Mouse (Mus musculus): ENCODE measurements around the gene Gm17018.

Gm17018 gene

DNA sequence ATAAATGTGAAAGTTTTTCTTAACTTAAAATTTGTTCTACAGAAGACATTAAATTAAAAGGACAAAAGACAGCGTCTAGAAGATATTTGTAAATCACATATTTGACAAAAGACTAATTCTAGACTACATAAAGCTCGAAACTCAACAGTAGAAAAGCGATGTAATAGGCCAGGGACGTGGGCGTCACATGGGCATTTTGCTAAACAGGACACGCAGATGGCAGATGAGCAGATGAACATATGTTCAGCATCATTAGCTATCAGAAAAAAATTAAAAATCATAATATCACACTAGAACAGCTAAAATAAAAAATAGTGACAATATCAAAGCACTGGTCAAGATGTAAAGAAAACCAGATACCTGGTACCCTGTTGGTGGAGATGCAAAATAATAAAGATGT lies 29.3 kb downstream of the Gm17018 start:
- no peak for DNase-seq

DNA sequence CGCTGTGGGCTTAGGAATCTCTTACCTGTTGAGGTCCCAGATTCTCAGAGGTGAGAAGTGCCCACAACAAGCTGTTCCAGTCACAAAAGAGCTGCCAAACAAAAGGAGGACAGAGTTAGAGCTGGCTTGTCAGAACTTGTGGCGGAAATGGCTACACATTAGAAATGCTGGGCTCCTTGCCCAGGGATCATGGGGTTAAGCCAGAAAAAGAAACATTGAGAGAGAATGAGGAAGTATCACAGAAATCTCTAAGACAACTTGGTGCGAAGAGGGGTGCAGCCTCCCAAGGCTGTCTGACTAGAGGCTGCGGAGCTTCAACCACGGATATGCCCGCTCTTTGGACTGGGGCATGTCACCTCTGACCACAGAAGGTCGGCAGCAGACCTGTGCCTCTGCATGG lies 31.3 kb downstream of the Gm17018 start:
- DNase-seq: peak; percentile 77 to 80

DNA sequence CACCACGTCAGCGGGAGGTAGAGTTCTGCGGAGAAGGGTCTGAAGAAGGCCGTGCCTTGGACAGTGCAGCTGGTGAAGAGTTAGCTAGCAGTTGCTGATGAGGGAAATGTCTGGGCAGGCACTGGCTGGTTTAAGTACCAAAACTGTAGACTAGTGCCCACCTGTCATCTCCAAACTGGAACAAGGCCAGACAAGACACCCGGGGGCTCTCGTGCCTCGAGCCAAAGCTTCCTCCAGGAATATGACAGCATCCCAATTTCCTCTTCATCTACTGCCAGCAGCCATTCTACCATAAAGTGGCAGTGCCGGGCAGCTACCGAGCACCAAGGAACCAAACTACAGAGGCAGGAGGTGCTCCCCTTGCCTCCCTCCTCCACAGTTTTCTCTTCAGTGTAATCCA lies 32.5 kb downstream of the Gm17018 start:
- no peak for DNase-seq

DNA sequence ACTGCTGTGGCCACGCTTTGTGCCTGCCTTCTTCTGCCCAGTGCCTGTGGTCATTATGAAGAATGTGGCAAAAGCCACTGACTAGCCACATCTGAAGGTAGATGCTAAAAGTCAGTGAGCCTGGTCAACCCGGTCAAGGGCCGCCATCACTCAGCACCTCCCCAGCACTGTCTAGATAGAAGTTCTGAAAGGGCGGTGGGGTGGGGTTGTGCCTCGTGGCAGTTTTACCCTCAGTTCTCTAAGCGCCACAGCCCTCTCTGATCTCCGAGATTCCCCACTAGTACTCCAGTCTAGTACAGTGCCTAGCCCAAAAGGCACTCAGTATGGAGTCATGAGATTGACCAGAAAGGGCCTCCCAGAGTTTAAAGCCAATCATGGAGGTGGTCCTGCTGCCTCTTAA lies 33.7 kb downstream of the Gm17018 start:
- DNase-seq: no peak

DNA sequence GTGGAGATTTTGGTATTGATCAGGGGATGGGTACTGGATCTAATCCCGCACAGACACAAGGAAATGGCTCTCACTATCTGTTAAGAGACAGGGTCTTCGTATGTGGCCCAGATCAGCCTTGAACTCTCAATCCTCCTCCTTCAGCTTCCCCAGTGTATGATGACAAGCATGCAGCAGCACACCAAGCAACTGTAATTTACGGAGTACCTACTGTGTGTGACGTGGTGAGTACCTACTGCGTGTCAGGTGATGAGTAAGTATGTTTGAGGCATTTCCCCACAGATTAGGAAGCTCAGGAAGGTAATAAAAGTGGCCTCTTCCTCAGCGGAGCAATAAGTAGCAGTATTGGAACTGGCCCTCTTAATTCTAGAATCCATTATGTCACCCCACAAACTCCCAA lies 35.1 kb downstream of the Gm17018 start:
- DNase-seq: no peak

DNA sequence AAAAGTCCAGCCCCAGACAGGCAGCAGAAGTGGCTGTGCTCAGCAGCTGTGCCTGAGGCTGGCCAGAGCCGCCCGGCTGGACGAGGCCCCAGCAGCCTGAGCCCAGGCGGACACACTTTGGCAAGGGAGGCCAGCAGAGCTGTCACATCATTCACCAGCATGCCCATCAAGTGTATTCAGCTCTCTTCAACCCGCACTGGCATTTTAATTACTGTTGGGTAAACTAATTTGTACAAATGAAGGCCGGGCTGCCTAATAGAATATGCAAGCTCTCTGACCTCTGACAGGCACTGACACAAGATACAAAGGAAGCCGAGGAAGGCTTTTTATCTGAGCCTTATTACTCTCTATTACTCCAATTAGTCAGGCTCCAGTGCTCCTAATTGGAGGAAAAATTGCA lies 35.6 kb downstream of the Gm17018 start:
- DNase-seq: no peak

GRCm38 (mm10) chr19:45596434-45596833 lies 36.0 kb downstream of the Gm17018 start:
- no peak for DNase-seq

GRCm38 (mm10) chr19:45597106-45597505 lies 36.7 kb downstream of the Gm17018 start:
- no peak for DNase-seq

DNA sequence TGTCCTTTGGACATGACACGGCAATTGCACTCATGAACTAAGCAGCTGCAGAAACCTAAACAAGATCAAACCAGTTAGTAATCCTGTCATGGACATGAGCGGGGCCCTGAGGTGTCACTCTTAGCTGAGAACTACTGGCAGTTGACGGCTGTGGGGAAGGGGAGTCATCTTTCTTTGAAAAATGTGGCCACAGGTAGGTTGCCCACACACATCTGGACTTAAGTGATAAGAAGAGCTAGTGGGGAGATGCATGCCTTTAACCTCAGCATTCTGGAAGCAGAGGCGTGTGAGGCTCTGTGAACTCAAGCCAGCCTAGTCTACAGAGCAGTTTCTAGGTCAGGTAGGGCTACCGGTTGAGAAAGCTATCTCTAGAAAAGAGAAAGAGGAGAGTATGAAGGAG lies 42.2 kb downstream of the Gm17018 start:
- no peak for DNase-seq

DNA sequence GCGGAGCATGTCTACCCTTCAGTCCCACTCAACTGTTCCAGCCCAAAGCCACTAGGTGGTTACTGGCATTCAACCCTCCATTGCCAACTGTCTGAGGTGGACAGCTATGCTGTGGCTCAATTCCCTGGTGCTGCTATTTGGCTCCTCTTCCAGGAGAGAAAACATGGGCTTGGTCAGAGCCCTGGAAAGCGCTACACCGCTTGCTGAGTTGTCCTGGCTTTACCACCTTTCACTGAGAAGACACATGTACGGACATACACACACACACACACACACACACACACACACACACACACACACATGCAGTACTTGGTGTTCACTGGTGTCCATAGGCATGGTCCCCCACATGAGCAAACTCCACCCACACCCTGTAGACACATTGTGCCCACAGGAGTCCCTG lies 46.3 kb downstream of the Gm17018 start:
- no peak for DNase-seq

GRCm38 (mm10) chr19:45607479-45607878 lies 47.1 kb downstream of the Gm17018 start:
- no peak for DNase-seq

DNA sequence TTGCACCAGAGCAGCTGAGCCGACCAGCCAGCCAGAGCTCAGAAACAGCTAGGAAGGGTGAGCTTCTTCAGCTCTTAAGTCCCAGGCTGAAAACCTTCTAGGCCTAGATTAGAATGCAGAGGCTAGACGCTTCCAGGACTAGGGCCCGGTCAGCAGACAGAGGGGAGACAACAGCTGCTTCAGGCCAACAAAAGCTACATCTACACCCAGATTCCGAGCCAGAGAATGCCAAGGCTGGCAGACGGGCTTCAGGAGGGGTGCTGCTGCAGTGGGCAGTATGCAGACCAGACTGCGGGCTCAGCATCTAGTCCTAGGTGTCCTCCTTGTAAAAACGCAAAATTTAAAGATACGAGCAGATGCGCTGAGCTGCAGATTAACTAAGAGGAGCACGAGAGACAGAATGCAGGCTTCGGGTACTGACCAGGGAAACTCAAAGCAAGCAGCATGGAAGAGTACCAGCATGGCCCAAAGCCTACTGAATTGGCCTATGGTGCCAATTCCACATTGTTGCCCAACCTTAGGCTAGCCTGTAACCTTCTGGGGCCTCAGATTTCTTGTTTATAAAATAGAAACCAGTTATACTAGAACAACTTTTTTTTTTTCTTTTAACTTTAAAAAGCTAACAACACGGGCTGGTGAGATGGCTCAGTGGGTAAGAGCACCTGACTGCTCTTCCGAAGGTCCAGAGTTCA lies 48.4 kb downstream of the Gm17018 start:
- DNase-seq: no peak

GRCm38 (mm10) chr19:45610823-45611222 lies 50.4 kb downstream of the Gm17018 start:
- no peak for DNase-seq

DNA sequence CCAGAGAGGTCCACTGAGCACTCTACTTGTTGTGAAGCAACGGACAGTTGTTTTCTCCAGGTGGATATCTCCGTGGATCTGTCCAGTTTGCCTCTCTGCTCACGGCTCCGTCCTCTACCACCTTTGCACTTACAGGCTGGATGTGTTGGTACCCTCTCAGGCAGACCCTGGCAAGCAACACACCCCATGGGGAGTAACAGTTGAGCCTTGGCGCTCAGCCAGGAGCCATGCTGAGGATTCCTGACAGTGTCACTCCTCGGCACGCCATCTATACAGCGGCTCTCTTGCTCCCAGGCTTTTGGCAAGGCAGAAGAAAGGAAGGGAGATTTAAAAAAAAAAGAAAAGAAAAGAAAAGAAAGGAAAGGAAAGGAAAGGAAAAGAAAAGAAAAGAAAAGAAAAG lies 54.0 kb downstream of the Gm17018 start:
- peak; percentile 22 to 45 for DNase-seq

DNA sequence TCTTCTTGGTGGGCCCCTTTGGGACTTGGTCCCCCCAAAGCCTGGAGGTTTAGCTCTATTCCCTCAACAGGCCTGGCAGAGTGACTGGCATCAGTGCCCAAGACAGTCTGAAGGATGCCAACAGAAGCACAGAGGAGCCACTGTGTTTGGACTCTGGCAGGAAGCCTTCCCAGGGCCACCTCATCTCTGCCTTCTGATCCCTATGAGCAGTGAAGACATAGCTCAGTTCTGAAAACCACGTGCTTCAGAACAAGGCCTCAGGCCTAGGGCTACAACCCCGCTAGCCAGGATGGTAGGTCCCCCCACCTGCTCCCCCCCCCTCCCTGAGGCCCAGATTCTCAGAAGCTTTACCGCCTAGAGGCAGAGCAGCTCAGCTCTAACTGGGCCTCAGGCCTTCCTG lies 54.5 kb downstream of the Gm17018 start:
- DNase-seq: no peak

DNA sequence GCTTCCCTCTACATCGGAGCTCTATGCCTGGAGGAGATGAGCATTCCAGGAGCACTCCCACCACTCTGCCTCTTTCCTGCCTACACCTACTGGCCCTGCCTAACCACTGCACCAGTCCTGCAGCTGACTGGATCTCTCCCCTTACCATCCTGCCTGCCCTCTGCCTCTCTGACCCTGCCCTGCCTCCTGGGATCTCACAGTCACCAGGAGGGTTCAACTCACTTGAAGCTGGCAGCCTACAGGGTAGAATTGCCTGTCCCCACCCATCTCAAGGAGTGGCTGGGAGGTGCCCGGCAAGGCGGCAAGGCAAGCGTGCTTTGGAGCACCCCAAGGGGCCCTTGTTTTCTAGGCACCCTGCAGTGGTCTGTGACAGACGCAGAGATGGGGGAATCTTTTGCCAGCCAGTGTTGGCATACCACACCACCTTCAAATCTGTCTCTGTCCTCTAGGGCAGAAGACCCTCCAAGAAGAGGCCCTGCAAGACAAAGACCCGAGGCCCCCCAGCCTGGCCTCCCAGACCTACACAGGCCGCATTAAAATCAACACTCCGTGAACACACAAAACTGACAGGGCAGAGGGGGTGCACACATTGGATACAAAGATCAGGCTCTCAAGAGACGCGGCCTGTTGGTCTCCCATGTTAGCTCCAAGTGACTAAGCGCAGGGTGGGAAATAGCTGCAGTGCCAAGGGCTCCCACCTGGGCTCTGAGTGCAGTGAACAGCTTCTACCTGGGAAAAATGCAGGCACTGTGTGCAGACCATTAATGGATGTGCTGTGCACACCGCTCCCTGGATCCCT lies 55.2 kb downstream of the Gm17018 start:
- no peak for DNase-seq

DNA sequence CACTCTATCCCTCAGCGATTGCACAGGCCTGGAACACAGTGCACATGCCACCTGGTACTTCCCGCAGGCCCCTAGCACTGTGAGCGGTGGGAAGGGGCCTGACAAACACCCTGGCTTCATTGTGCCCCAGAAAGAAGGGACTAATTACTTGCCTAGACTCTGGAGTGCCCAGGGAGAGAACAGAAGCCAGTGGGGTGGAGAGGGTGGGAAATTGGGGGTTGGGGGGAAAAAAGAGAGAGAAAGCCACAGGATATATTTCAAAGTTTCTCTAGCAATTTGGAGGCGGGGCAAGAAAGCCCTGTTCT lies 55.8 kb downstream of the Gm17018 start:
- DNase-seq: no peak

GRCm38 (mm10) chr19:45616735-45617134 lies 56.3 kb downstream of the Gm17018 start:
- no peak for DNase-seq

GRCm38 (mm10) chr19:45618184-45618583 lies 57.8 kb downstream of the Gm17018 start:
- no peak for DNase-seq

DNA sequence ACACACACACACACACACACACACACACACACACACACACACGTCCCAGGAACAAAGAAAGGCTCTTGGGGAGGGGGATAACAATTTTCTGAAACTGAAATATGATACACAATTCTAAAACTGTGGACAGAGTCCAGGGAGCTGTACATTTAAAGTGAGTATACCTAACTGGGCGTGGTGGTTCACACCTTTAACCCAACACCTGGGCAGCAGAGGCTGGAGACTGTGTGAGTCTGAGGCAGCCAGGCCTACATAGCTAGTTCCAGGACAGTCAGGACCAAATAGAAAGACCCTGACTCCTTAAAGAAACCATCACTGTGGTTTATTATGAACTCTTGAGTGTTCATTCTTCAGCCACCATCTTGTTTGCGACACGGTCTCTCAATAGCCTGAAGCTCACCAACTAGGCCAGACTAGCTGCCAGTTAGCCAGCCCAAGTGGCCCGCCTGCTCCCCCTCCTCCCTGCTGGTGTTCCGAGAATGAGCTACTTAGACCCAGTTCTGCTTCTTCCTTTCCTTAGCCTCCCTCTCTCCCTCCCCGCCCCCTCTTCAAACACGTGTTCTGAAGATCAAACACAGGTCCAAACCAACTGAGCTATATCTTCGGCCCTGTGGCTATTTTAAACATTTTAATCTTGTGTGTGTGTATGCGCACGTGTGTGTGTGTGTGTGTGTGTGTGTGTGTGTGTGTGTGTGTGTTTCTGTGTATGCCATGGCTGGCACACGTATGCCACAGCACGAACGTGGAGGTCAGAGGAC lies 59.5 kb downstream of the Gm17018 start:
- DNase-seq: no peak

GRCm38 (mm10) chr19:45621061-45621460 lies 60.6 kb downstream of the Gm17018 start:
- peak; percentile 9 to 41 for DNase-seq

DNA sequence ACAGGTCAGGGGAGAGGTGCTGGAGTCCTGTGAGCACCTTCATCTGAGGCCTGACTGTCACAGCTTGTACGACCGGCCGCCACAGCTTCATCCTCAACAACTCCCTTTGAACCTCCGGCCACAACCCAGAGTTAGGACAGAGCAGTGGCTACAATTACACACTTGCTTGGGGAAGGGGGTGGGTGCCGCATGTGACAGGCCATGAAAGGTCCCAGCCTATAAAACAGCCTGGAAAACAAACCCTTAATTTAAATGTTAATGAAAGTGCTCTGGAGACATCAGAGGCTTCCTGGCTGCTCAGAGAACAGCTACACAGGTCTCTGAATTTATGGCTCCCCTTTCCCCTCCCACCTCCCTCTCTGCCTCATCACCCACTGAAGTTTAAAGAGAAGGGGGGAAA lies 61.7 kb downstream of the Gm17018 start:
- DNase-seq: no peak

DNA sequence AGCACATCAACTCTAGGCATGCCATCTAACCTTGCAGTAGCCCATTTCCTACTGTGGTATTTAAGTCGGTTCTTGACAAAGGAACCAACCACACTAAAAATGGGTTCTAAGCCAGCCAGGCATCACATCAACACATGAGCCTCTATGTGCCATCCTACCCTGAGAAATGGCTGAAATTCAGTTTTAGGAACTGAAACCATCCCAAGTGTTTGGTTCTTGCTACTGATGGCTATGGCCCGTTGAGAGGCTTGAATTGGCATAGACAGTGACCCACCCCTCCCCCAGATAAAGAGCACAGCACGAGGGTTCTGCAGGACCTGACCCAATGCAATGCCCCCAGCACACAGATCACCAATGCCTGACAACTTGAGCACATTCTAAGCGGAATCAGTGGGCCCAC lies 63.3 kb downstream of the Gm17018 start:
- no peak for DNase-seq

- DNase-seq: no peak
Observed at GRCm38 (mm10) chr19:45627036-45627435, 66.6 kb downstream of the Gm17018 start.

All from kidney, postnatal 25 days (tissue).